Mouse (Mus musculus) ES-E14 (cell line): ENCODE measurements around the gene 4932438A13Rik. TPM values are rescaled to one million over a fixed set of nuclear protein-coding genes. Genes with fewer than 3 reads are reported as not detected.

ENCODE experiments used
- DNase-seq: peaks from one replicate; pipeline ENCODE4 v3.0.0-alpha.2; 2013; ENCODE audit warnings: low read depth, low spot score
- H3K27ac ChIP-seq: 2 replicates; pipeline ENCODE4 v1.5.1; 2012; ENCODE audit warnings: low read depth, mild to moderate bottlenecking, low read length, moderate library complexity, mixed read lengths; ENCODE audit not compliant: poor library complexity, insufficient read depth, severe bottlenecking
- H3K36me3 ChIP-seq: 2 replicates; pipeline ENCODE4 v1.6.1; 2012; ENCODE audit warnings: mild to moderate bottlenecking, low read length, moderate library complexity, mixed read lengths; ENCODE audit not compliant: control insufficient read depth, poor library complexity, insufficient read depth, severe bottlenecking
- H3K4me1 ChIP-seq, 2 experiments: fragments of 150-350 bp in 1 of 2; sonication (generic) in 1 of 2; 2 replicates each; pipeline ENCODE4 v1.6.1; 2012; ENCODE audit warnings: low read length in 2 of 2, mild to moderate bottlenecking in 1 of 2, mixed read lengths in 1 of 2; ENCODE audit not compliant: control insufficient read depth in 2 of 2, insufficient read depth in 2 of 2, poor library complexity in 1 of 2
- H3K4me3 ChIP-seq, 2 experiments: fragments of 150-350 bp in 1 of 2; sonication (generic) in 1 of 2; 2 replicates each; pipeline ENCODE4 v1.5.1; 2012; ENCODE audit warnings: low read length in 2 of 2, low read depth in 1 of 2, mild to moderate bottlenecking in 1 of 2, mixed read lengths in 1 of 2; ENCODE audit not compliant: insufficient read depth in 1 of 2, poor library complexity in 1 of 2, severe bottlenecking in 1 of 2
- H3K9ac ChIP-seq: 2 replicates; pipeline ENCODE4 v1.6.1; 2012; ENCODE audit warnings: low read depth, mild to moderate bottlenecking, low read length, mixed read lengths; ENCODE audit not compliant: poor library complexity, insufficient read depth, severe bottlenecking
- H3K9me3 ChIP-seq: fragments of 150-350 bp; sonication (generic); 2 replicates; pipeline ENCODE4 v1.6.1; 2012; ENCODE audit warnings: low read depth, mild to moderate bottlenecking, low read length; ENCODE audit not compliant: control insufficient read depth, insufficient read depth
- CHD2 ChIP-seq: IDR thresholded peaks from 2 replicates; pipeline ENCODE4 v1.6.1; 2014; ENCODE audit warnings: mild to moderate bottlenecking, low read depth, low read length, inconsistent platforms
- HCFC1 ChIP-seq: IDR thresholded peaks from 2 replicates; pipeline ENCODE4 v1.6.1; 2012; ENCODE audit warnings: low read length, inconsistent platforms, borderline replicate concordance; ENCODE audit not compliant: insufficient read depth
- MAFK ChIP-seq: IDR thresholded peaks from 2 replicates; pipeline ENCODE4 v1.6.1; 2014; ENCODE audit warnings: mild to moderate bottlenecking, low read depth, low read length, inconsistent platforms; ENCODE audit not compliant: insufficient read depth
- ZC3H11A ChIP-seq: IDR thresholded peaks from 2 replicates; pipeline ENCODE4 v1.6.1; 2012; ENCODE audit warnings: low read depth, mild to moderate bottlenecking, inconsistent platforms, low read length, borderline replicate concordance
- ZNF384 ChIP-seq: IDR thresholded peaks from 2 replicates; pipeline ENCODE4 v1.6.1; 2012; ENCODE audit warnings: low read depth, low read length, inconsistent platforms
- in situ Hi-C, 2 experiments: fragments of 600-800 bp; cut with MboI; formaldehyde crosslinking; loops; one replicate each; pipeline ENCODE4 v1.15.1; 2025; ENCODE audit warnings: low sequenced_read_pairs in 2 of 2, inconsistent platforms in 1 of 2; ENCODE audit not compliant: unreplicated experiment in 2 of 2
- total RNA-seq: library from RNA; depleted of rRNA; stranded (reverse); fragments of 300-350 nt; gene quantifications from 2 replicates; pipeline ENCODE4 v1.2.3, GENCODE M21; 2012

Gene 4932438A13Rik
- total RNA-seq, 1 experiment: 40.4 TPM

- no peak overlapping the region for H3K4me3 ChIP-seq
- no peaks in the 10 kb centered on the region for H3K4me1 ChIP-seq
- in situ Hi-C loops: no loop called here
- H3K36me3 ChIP-seq: no peaks in the 10 kb centered on the region
- no peak for DNase-seq
- no peak overlapping the region for H3K9ac ChIP-seq
- TF ChIP-seq ZNF384 (no peak), HCFC1 (no peak), MAFK (no peak), ZC3H11A (no peak), CHD2 (no peak)
- no peak overlapping the region for H3K27ac ChIP-seq
- no peaks in the 10 kb centered on the region for H3K9me3 ChIP-seq
These were observed 28.5 kb upstream of the 4932438A13Rik start for GRCm38 (mm10) chr3:36834426-36834825.

- Histone ChIP-seq H3K4me1 (no peaks in the 10 kb centered on the region), H3K27ac (no peak overlapping the region), H3K36me3 (no peaks in the 10 kb centered on the region), H3K4me3 (no peak overlapping the region), H3K9ac (no peak overlapping the region), H3K9me3 (no peaks in the 10 kb centered on the region)
- no peak for TF ChIP-seq HCFC1
- TF ChIP-seq ZC3H11A: no peak
- no peak for TF ChIP-seq MAFK
- no peak for TF ChIP-seq ZNF384
- TF ChIP-seq CHD2: no peak
- in situ Hi-C loops: no loop called here
- no peak for DNase-seq
These were observed 28.1 kb upstream of the 4932438A13Rik start for GRCm38 (mm10) chr3:36834832-36835231.

- H3K9me3 ChIP-seq: no peaks in the 10 kb centered on the region
- no peak overlapping the region for H3K27ac ChIP-seq
- H3K9ac ChIP-seq: no peak overlapping the region
These were observed 27.2 kb upstream of the 4932438A13Rik start for GRCm38 (mm10) chr3:36835525-36836203.

GRCm38 (mm10) chr3:36836833-36837232, 26.1 kb upstream of the 4932438A13Rik start:
- Histone ChIP-seq H3K9me3 (no peaks in the 10 kb centered on the region), H3K36me3 (no peaks in the 10 kb centered on the region), H3K4me3 (no peak overlapping the region), H3K27ac (no peak overlapping the region), H3K9ac (no peak overlapping the region), H3K4me1 (no peaks in the 10 kb centered on the region)
- TF ChIP-seq ZC3H11A (no peak), CHD2 (no peak), ZNF384 (no peak), MAFK (no peak), HCFC1 (no peak)
- DNase-seq: no peak
- in situ Hi-C loops: no loop called here

More at GRCm38 (mm10) chr3:36835525-36836203, 27.2 kb upstream of the 4932438A13Rik start:
- TF ChIP-seq CHD2 (no peak), ZNF384 (no peak), MAFK (no peak), HCFC1 (no peak), ZC3H11A (no peak)
- no peak for DNase-seq
- H3K4me3 ChIP-seq: no peak overlapping the region
- no peaks in the 10 kb centered on the region for H3K4me1 ChIP-seq
- no peaks in the 10 kb centered on the region for H3K36me3 ChIP-seq
- in situ Hi-C loops: no loop called here
